Mouse (Mus musculus) C2C12 (cell line): ENCODE measurements at regions not wholly inside any gene's neighbourhood (a gene's known extent, or its start where the extent isn't known, plus 50 kb on each side); places are given as distances from the start of the nearest gene placed in this dataset.

ENCODE experiments used
- CEBPB ChIP-seq: IDR thresholded peaks from one replicate; pipeline ENCODE4 v1.6.1; 2011; ENCODE audit warnings: low read depth, mild to moderate bottlenecking, control low read depth, moderate library complexity
- CTCF ChIP-seq: IDR thresholded peaks from one replicate; pipeline ENCODE4 v1.5.1; 2011; ENCODE audit not compliant: control insufficient read depth, insufficient read depth, insufficient read length
- MAX ChIP-seq: IDR thresholded peaks from one replicate; pipeline ENCODE4 v1.6.1; 2011; ENCODE audit warnings: mild to moderate bottlenecking, control low read depth
- USF1 ChIP-seq: IDR thresholded peaks from one replicate; pipeline ENCODE4 v1.6.1; 2011; ENCODE audit warnings: low read depth, mild to moderate bottlenecking, control low read depth, moderate library complexity

- no peak for TF ChIP-seq USF1
- no peak for TF ChIP-seq CTCF
- no peak for TF ChIP-seq MAX
- no peak for TF ChIP-seq CEBPB
These were observed 152.9 kb downstream of the Cdca7 start for GRCm38 (mm10) chr2:72628626-72629470.
